Mouse (Mus musculus): ENCODE results near the gene Mrgbp.

Mrgbp gene

DNA sequence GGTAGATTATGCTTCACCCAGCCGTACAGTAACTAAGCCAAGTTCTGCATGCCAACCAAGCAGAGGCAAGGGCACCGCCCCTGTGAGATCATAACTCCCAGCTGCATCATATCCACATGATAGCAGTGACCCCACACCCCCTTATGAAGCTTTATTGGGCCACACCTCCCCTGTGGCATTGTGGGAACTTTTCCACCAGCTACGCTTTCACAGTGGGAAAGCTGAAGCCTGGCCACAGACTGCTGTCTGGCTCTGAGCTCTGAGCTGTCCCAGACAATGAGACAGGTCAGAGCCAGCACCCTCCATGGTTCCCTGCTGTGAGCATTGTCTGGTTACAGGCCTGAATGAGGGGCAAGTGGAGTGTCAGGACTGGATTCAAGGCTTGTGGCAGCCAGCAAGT lies at the start of gene Mrgbp:
Gene Mrgbp, plus strand, starts transcription at position 303 of the 400 bp plus-strand sequence.
- DNase-seq (ENCODE audit: low spot score in 2 of 2), result no peak

DNA sequence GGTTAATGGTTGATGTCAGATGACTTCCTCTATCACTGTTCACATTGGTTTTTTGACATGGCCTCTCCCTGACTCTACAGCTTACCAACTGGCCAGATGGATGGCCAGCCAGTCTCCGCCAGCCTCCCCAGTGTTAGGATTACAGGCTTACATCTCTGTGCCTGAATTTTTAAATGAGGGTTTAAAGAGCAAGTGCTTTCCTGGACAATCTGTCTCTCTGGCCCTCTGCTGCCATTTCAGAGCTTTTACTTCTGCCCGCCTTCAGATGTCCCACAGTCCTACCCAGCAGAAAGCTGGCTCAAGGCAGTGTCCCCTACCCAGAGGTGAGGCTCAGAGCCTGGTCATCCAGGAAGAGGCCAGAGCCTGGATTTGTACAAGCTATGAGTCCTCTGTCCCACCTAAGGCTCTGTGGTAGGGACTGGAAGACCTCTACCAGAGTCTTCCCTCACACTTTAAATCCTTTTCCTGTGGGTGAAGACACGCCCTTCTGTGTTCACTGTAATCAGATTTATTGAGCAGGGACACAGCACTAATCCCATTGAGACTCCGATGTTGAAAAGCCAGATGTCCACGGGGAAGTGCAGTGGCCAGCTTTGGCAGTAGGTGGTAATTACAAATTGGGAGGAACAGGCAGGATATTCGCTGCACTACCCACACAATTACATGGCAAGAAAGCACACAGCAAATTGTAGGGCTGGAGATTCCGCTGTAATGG lies 49.3 kb upstream of the Mrgbp start:
- no peak for DNase-seq (ENCODE audit: low spot score in 2 of 2)

DNA sequence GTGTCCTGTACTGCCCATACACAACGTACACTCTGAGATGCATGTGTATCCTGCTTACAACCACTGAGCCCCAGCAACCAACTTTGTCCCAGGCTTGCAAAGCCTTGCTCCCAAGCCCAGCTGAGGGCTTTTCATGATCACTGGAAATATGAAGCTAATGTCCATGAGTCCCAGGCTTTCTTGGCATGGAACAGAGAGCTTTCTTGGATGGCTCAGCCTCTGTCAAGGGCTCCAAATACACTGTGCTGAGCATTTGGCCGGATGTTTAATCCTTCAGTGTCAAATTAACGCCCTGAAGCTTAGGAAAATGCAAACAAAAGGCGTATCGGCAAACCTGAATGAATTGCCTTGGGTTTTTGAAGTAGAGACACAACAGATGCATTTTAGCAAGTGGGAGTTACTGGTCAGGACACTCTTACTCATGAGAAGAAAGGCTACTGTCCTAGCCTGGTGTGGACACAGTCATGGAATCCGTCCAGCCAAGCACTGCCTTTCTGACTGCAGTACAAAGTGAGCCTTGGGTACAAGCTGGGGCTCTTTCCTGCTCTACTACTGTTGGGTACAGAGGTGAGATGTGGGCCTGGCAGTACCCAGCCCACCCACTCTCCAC lies 48.6 kb upstream of the Mrgbp start:
- no peak for DNase-seq (ENCODE audit: low spot score in 2 of 2)

DNA sequence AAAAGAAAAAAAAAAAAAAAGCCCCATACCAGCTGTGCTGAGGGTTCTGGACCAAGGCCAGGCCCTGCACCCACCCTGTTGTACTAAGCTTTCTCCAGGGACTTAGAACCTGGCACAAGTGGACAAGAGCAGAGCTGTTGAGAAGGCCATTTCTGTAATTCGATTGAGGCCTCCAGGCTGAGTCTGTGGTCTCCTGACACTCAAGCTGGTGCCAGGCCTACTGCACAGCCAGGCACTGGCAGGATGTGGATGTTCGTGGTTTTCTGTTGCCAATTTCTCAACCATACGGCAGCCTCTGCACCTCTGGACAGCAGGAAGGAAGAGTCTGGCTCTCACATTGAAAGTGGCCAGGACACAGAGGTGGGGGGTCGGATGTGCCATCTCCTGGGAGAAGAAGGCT lies 47.9 kb upstream of the Mrgbp start:
- DNase-seq (ENCODE audit: low spot score in 2 of 2), result no peak

DNA sequence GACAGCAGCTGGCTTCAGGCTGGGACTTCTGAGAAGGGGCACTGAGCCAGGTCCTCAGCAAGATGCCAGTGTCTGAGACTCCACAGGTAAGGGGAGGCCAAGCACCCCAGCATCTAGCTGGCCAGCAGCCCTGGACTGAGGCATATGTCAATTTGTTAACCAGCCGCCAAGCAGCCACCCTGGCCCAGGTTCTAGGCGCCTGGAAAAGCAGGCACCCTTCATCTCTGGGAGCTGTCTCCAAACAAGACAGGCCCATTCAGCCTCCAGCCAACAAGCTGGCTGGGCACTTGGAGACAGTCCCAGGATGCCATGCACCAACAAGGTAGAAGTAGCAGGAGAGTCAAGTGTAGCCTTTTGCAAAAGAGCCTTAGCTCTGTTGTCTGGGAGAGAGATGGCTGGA lies 37.4 kb upstream of the Mrgbp start:
- DNase-seq (ENCODE audit: low spot score in 2 of 2), result no peak

DNA sequence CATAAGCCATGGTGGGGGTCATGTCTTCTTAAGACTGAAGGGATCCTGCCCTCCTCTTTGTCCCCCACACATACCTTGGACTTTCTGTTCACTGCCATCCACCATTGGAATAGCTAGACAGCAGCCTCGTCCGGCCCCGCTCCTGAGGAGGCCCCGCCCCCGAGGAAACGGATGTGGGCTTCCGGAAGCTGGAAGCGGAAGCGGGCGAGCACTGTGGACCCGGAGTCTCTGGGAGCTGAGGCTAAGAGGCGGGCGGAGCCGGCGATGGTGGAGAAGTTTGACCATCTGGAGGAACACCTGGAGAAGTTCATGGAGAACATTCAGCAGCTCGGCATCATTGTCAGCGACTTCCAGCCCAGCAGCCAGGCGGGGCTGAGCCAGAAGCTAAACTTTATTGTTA lies 36.1 kb upstream of the Mrgbp start:
- DNase-seq (ENCODE audit: low spot score in 2 of 2), result no peak

DNA sequence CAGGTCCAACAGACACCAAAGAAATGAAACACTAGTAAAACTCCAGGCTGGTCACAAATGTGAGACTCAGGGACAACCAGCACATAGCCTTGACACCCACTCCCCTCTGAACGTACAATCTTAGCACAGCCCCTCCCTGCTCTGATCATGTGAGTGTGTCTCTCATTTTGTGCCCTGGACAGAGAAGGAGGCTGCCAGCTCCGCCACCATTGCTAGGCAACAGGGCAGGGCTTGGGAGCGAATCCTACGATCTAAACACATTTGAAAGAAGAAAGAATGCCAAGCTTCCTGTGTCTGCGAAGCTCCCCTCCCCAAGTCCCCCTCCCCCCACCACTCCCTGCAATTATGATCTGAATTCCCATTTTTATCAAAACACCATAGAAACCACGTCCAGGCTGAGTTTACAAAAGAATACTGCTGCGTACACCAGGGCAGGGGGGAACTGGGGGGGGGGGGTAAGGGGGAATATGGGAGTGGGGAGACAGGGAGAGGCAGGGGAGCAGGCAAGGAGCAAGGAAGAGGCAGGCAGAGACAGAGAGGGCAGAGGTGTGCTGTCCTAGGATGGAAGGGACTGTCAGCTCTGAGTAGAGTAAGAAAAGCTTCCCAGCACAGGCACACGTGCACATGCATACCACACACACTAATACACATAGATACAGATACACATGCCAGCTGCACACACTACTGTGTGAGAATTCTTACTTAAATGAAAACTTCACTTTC lies 33.6 kb upstream of the Mrgbp start:
- peak in 1 of 2 experiments; percentile 12 for DNase-seq (ENCODE audit: low spot score in 2 of 2)

DNA sequence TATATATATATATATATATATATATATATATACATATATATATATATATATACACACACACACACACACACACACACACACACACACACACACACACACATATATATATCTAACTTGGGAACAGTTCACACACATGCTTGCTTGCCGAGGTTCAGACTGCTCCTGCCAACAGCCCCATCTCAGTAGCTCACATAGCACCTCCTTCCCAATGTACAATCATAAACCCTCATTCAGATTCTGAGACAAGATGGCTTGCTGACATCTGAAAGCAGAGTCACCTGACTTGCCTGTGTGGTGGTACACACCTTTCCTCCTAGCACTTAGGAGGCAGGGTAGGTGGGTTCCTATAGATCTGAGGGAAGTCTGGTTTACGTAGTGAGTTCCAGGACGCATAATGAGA lies 28.8 kb upstream of the Mrgbp start:
- no peak for DNase-seq (ENCODE audit: low spot score in 2 of 2)

DNA sequence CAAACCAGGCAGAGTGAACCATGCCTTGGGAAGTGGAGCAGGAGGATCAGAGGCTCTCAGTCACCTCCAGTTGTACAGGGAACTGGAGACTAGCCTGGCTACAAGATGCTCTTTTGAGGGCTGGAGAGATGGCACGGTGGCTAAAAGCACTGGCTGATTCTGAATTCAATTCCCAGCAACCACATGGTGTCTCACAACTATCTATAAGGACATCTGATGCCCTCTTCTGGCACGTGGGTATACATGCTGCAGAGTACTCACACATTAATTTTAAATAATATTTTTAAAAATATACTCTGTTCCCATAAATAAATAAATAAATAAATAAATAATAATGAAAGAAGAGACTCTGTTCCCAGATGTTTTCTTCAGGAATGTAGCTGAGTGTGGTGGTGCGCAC lies 25.9 kb upstream of the Mrgbp start:
- no peak for DNase-seq (ENCODE audit: low spot score in 2 of 2)

DNA sequence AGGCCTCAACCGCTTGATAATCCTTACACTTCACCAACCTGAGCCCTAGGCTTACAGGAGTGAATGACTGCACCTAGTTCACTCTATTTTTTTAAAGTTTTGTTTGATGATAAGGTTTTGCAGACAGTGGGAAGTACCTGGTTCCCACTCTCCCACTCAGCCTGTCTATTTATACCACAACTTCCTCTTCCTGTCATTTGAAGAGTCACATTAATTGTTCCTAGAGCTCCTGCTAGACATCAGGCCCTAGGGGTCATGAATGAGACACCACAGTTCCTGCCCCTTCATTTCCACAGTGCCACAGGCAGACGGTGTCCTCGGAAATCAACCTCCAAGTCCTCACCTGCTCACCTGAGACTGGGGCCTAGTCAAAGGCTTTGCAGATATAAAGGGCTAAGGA lies 24.6 kb upstream of the Mrgbp start:
- no peak for DNase-seq (ENCODE audit: low spot score in 2 of 2)

DNA sequence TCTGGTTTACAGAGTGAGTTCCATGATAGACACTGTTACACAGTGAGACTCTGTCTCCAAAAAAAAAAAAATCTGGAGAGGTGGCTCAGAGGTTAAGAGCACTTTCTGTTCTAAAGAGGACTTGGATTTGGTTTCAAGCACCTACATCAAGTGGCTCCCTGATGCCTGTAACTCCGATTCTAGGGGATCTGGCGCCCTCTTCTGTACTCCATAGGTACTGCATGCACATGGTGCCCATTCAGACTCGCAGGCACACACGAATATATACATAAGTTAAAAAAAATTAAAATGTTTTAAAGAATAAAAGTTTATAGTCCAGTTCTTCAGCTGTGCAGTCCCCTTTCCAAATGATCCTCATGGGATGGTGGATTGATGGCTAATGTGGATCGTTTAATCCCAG lies 20.9 kb upstream of the Mrgbp start:
- DNase-seq (ENCODE audit: low spot score in 2 of 2), result no peak

DNA sequence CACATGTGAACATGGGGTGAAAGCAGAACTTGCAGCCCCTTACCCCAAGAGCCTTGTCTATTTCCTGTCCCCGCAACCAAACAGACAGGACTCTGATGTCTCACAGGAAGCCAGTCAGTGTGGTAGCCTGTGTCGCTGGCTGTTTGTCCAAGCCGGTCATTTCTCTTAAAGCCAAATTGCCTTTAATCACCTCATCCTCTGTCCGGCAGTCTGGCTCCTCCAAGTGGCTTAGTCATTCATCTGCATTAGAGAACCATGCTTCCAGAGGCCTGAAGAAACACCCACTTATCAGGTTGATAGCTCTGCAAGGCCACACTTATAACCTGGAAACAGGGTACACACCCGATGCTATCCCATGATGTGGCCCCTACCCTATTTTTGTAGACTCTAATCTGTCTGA lies 19.0 kb upstream of the Mrgbp start:
- no peak for DNase-seq (ENCODE audit: low spot score in 2 of 2)

DNA sequence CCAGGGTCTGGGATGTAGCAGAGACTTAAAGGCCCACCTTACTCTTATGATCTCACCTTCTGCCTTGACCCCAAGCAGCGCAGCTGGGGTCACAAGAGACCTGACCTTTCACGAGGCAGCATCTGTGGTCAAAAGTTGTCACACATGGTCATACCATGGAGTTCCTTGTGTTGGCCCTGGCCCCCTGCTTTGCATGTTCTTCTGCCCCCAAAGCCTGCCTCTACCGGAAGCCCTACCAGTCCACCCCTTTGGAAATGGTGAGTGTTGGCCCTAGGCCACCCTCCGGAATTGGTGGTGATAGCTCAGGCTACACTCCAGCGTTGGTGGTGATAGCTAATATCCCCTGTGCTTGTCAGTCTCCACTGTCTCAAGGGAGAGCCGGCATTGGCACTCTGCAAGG lies 17.8 kb upstream of the Mrgbp start:
- no peak for DNase-seq (ENCODE audit: low spot score in 2 of 2)

DNA sequence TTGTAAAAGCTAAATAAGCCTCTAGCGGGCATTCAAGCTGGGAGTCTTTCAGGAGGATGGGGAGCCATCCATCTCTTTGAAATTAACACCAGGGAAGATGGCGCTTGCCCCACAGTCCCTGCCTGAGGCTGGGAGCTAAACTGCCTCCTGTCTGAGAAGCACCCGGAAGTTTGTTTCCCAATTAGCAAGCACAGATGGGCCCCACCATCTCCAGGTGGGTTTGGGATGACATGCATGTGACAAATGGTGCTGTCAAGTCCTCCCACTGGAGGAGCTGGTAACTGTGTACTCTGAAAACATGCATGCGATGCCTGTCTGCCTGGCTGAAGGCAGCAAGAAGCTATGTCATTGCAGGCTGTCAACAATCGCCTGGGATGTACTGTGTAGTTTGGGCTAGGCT lies 17.3 kb upstream of the Mrgbp start:
- DNase-seq (ENCODE audit: low spot score in 2 of 2), result no peak

DNA sequence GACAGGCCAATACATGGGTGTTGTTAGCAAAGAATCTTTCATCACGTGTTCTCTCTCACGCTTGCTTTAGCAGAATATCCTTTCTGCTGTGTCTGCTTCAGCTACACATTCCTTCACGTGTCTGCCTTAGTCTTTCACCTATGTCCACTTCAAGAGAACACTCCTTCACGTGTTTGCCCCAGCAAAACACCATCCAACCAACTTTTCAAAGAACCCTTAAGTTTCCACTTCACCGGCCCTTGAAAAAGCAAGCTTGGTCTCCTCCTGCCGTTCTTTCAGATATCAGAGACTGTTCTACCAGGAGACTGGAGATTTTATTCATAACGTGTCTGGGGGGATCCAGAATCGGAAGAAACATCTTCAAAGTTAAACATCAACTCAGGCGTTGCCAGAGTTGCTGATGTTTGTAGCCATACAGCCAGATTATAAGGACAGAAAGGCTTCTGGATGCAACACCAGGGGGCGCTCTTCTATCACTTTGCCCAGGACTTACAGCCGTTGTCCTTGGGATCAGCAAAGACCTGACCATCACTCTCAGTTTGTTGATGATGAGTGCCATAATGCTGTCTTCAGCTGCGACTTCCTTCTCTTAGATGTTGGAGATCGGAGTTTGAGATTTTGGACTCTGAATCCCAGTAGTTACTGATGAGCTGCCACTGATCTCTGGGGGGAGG lies 14.7 kb upstream of the Mrgbp start:
- no peak for DNase-seq (ENCODE audit: low spot score in 2 of 2)

DNA sequence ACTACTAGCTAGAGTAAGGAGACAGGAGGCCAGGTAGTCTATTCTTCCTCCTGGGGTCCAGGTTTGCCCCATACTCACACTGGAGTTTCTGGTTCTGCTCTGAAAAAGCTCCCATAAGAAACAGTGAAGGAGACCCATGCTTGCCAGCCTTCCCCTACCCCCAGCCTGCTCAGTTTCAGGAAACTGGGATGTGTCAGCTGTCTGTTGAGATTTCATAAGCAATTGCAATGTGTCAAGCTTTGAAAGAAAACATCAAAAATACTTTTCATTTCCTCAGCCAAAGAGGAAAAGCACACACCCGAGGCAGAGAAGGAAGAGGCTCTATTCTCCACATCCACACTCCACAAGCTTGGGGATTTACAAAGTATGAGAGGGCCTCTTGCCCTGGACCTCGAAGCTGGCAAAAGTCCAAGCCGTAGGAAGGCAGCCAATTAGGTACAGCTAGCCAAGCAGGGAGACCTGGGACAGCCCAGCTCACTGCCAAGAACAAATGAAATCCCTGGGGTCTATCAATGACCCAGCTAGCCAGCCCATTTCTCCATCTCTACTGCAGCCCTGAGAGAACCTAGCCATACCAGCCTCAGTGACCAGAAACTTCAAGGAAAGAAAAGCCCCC lies 12.0 kb upstream of the Mrgbp start:
- no peak for DNase-seq (ENCODE audit: low spot score in 2 of 2)

DNA sequence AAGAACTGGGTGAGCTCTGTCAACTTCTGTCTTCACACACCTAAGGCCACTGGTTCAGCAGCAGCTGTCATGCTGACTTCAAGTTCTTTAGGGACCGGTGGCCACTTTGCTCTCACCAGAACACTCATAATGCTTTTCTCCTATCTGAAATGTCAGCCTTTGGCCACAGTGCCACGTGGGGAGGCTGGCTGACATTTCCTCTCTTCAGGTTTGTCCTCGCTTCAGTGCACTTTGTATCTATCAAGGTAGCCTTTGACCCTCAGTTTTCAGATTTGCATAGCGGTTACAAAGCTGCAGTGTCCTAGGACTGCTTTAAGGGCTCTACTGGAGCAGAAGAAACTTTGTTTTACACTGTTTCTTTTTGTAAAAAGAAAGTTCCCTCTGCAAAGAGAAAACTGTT lies 4.6 kb upstream of the Mrgbp start:
- no peak for DNase-seq (ENCODE audit: low spot score in 2 of 2)

DNA sequence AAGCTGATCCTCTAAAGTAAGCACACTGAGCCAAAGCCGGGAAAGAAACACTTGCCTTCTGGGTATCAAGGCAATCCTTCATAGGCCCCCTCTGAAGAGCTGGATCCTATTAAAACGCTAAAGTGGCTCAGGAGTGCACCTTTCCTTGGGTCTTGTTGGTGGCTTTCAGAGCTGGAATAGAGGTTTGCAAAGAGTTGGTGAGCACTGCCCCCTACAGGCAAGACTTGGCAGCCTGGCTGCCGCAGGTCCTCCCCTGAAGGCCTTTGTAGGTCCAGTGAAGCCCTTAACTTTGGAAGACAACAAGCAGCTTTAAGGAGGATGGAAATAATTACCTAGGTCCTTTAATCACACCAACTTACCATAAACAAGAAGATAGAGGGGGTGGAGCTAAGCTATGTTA lies 2.4 kb upstream of the Mrgbp start:
- DNase-seq (ENCODE audit: low spot score in 2 of 2), result peak in 1 of 2 experiments; percentile 34

DNA sequence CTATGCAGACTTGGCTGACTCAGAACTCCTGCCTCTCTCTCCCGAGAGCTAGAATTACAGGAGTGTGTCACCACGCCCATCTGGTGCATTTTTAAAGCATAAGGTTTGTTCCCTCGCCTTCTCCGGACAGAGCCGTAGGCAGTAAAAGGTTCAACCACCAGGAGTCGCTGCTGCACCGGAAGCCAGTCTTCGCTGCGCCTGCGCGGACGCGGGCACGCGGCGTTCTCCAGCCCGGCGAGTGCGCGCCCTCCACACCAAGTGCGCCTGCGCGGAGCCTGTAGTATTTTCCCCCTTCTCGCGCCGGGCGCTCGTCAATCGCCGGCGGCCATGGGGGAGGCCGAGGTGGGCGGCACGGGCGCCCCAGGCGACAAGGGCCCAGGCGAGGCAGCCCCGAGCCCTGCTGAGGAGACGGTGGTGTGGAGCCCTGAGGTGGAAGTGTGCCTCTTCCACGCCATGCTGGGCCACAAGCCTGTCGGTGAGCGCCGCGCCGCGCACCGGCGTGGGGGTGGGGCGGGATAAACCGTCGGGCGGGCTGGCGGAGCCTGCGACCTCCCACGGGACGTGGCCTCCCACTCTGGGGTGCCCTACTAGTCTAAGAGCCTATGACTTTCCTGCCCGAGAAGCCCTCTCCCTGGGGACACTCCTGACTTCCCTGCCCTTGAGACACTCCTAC lies 1.5 kb downstream of the Mrgbp start:
- DNase-seq (ENCODE audit: low spot score in 2 of 2), result peak; percentile 92 to 93

DNA sequence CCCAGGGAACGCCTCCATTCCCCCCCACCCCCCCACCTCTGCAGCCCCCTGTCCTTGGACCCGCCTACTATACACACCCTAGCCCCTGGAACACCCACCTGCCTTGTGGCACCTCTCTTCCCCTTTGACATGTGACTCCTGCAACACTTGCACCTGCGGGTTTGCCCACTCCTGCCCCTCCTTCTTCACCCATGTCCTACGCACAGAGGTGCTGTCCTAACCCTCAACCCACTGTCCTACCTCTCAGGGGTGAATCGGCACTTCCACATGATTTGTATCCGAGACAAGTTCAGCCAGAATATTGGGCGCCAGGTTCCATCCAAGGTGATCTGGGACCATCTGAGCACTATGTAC lies 2.0 kb downstream of the Mrgbp start:
- no peak for DNase-seq (ENCODE audit: low spot score in 2 of 2)

DNA sequence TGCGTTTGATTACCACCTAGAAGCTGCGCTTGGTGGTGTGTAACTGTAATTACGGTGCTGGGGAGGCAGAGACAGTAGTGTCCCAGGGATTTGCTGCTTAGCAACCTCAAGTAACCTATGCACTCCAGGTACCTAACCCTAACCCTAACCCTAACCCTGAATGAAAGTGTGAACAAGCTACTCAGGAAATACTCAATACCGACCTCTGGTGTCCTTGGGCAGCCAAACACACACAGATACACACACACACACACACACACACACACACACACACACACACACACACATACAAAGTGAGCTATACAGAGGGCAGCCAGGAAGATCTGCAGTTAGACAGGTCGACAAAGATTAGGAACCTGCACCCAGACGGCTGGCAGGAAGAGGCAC lies 7.6 kb downstream of the Mrgbp start:
- no peak for DNase-seq (ENCODE audit: low spot score in 2 of 2)

Measured in right cerebral cortex, postnatal 36 days (tissue).